Mouse (Mus musculus): ENCODE data around the gene Mapk6. TPM values are rescaled to one million over a fixed set of nuclear protein-coding genes. Genes with fewer than 3 reads are reported as not detected.

Mapk6 gene
- polyA plus RNA-seq, 1 experiment from 2014 or later, result 67.3 TPM

DNA sequence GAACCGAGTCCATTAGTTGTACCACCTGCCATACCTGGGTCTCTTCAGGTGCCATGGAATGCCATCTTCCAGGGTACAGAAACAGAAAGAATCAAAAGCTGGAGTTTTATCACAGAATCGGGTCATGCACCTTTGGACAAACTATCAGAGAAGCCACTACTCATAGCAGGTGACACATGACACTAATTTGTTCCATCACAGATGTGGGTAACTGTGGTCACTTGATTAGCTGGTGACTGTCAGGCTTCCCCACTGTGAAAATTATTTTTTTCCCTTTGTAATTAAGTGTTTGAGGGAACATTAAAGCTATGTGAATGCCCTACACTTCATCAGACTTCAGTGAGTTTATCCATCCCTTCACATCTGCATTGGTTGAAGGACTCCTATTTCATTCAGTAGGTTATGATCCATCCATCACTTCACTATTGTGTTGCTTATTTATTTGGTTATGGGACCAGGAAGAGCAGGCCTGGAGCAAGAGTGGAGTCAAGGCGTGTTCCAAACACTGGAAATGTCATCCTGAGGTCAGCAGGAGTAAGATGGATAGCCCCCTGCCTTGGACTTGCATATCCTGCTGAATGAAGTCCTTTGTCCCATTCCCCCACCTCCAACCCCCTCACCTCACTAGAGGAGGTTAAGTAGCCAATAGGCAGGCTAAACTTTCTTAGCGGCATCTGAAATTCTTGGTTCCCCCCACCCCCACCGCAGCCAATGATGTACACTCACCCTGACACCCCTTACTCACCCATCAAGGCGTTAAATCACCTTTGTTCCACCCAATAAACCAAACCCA, 14.7 kb upstream of the Mapk6 start:
- H3K27me3 ChIP-seq (ENCODE audit: insufficient read depth, low read length), result no peaks in the 10 kb centered on the region
- WGBS, result 42% methylated on average over 6 of the region's 6 CpGs

DNA sequence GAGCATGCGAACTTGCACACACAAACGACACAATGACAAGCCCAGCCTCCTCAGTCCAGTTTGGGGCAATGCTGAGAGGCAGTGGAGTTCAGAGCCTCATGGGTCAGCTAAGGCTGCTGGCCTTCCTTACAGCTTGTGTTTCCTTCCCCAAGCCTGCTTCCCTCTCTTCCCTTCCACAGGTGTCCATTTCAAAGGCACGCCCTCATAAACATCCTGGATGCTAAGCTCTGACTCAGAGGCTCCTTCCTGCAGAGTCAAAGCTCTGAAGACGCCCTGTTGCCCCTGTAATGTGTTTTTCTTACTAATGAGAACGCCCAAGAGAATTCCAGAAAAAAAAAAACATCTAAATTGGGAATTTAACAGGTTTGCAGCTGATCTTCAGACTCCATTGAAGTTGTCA, 13.9 kb upstream of the Mapk6 start:
- no peaks in the 10 kb centered on the region for H3K36me3 ChIP-seq (ENCODE audit: insufficient read depth)
- no peak overlapping the region for H3K9ac ChIP-seq
- no peaks in the 10 kb centered on the region for H3K27me3 ChIP-seq (ENCODE audit: insufficient read depth, low read length)
- DNase-seq (peak; percentile 42), ATAC-seq (ENCODE audit: insufficient read depth) (no peak)
- no peak for TF ChIP-seq CTCF (IDR thresholded peaks at IDR 0.05; ENCODE audit: low read depth)
- H3K9me3 ChIP-seq (ENCODE audit: low read depth, low read length), result no peaks in the 10 kb centered on the region
- H3K4me1 ChIP-seq (ENCODE audit: insufficient read depth), result no peaks in the 10 kb centered on the region
- no peak overlapping the region for H3K4me2 ChIP-seq
- no peak overlapping the region for H3K27ac ChIP-seq (ENCODE audit: low read depth)
- no peak overlapping the region for H3K4me3 ChIP-seq (ENCODE audit: low read depth, low read length)
- WGBS, result 56% methylated on average over 5 of the region's 5 CpGs

More for the DNA sequence above, 14.7 kb upstream of the Mapk6 start:
- no peaks in the 10 kb centered on the region for H3K4me1 ChIP-seq (ENCODE audit: insufficient read depth)
- peak; percentile 23 for DNase-seq
- H3K27ac ChIP-seq (ENCODE audit: low read depth), result no peak overlapping the region
- no peak for ATAC-seq (ENCODE audit: insufficient read depth)
- H3K4me2 ChIP-seq, result no peak overlapping the region
- no peak overlapping the region for H3K9ac ChIP-seq
- H3K36me3 ChIP-seq (ENCODE audit: insufficient read depth), result no peaks in the 10 kb centered on the region
- no peak for TF ChIP-seq CTCF (IDR thresholded peaks at IDR 0.05; ENCODE audit: low read depth)
- H3K4me3 ChIP-seq (ENCODE audit: low read depth, low read length), result no peak overlapping the region
- no peaks in the 10 kb centered on the region for H3K9me3 ChIP-seq (ENCODE audit: low read depth, low read length)

DNA sequence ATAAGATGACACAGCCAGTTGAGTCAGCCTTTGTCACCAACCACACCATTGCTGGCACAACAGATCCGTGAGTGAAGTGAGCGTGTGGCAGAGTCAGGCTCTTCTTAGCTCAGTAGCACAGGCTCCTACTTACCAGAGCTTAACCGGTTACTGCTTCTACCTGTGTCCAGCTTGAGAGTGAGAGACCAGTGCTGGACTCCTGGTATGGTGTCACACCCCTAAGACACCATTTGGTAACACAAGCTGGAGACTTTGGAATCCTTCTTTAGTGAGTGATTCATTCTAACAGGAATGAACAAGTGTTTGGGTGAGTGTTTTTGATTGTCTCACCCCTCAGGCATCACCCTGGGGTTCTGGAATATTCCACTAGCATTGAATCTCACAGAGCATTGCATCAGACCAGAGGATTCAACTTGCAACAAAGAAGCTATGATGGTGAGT, 12.5 kb upstream of the Mapk6 start:
- no peak overlapping the region for H3K4me3 ChIP-seq (ENCODE audit: low read depth, low read length)
- H3K9me3 ChIP-seq (ENCODE audit: low read depth, low read length), result no peaks in the 10 kb centered on the region
- no peaks in the 10 kb centered on the region for H3K27me3 ChIP-seq (ENCODE audit: insufficient read depth, low read length)
- H3K4me1 ChIP-seq (ENCODE audit: insufficient read depth), result no peaks in the 10 kb centered on the region
- WGBS, result 82% methylated on average over 3 of the region's 3 CpGs
- no peaks in the 10 kb centered on the region for H3K36me3 ChIP-seq (ENCODE audit: insufficient read depth)
- H3K27ac ChIP-seq (ENCODE audit: low read depth), result no peak overlapping the region
- no peak for DNase-seq
- TF ChIP-seq CTCF (IDR thresholded peaks at IDR 0.05; ENCODE audit: low read depth), result no peak
- ATAC-seq (ENCODE audit: insufficient read depth), result no peak
- H3K4me2 ChIP-seq, result no peak overlapping the region
- H3K9ac ChIP-seq, result no peak overlapping the region

DNA sequence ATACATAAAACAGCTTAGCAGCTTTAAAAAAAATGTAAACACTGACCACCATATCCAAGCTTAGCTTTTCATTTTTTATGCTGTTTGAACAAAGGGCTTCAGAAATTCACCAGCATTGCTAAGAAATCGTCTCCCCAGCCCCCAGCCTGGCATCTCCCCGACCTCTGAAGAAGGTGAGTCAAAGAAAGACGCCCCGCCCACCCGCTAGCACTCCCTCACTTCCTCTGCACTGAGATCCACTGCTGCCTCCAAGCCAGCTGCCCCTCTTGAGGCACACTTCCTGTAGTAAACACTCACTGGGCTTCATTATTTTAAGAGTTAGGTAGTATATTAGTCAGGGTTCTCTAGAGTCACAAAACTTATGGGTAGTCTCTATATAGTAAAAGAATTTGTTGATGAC, 4.4 kb upstream of the Mapk6 start:
- Histone ChIP-seq H3K9ac (no peak overlapping the region), H3K4me3 (ENCODE audit: low read depth, low read length) (no peak overlapping the region), H3K4me1 (ENCODE audit: insufficient read depth) (0 out of 2 replicates have a peak, but pooled peaks cover 4% of the 10 kb centered on the region), H3K4me2 (no peak overlapping the region), H3K27ac (ENCODE audit: low read depth) (no peak overlapping the region; the same call in 1 of the 2 replicates), H3K27me3 (ENCODE audit: insufficient read depth, low read length) (no peaks in the 10 kb centered on the region), H3K36me3 (ENCODE audit: insufficient read depth) (no peaks in the 10 kb centered on the region), H3K9me3 (ENCODE audit: low read depth, low read length) (no peaks in the 10 kb centered on the region)
- DNase-seq (peak; percentile 61), ATAC-seq (ENCODE audit: insufficient read depth) (no peak)
- TF ChIP-seq CTCF (IDR thresholded peaks at IDR 0.05; ENCODE audit: low read depth), result no peak
- WGBS, result 14% methylated on average over 5 of the region's 5 CpGs

DNA sequence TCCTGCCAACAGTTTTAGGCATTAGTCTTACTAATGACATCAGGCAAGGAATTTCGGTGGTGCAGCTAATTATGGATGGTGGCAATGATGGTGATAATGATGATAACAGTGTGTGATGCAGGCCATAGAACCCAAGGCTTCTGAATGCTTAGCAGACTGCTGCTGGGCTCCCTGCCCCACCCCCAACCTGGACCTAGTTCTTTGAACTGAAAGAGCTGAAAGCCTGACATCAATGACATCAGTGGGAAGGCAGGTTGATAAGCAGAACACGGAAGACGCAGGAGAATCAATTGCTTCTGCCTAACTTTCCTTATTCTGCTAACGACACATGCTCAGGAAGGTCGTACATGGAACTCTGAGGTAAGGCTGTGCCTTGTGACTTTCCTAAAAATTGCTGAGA, 3.4 kb upstream of the Mapk6 start:
- Histone ChIP-seq H3K27ac (ENCODE audit: low read depth) (no peak overlapping the region), H3K36me3 (ENCODE audit: insufficient read depth) (no peaks in the 10 kb centered on the region), H3K9me3 (ENCODE audit: low read depth, low read length) (no peaks in the 10 kb centered on the region), H3K4me2 (no peak overlapping the region), H3K4me3 (ENCODE audit: low read depth, low read length) (no peak overlapping the region), H3K27me3 (ENCODE audit: insufficient read depth, low read length) (no peaks in the 10 kb centered on the region), H3K4me1 (ENCODE audit: insufficient read depth) (0 out of 2 replicates have a peak, but pooled peaks cover 4% of the 10 kb centered on the region), H3K9ac (no peak overlapping the region)
- WGBS, result 60% methylated on average over 5 of the region's 5 CpGs
- ATAC-seq (ENCODE audit: insufficient read depth) (no peak), DNase-seq (no peak)
- TF ChIP-seq CTCF (IDR thresholded peaks at IDR 0.05; ENCODE audit: low read depth), result no peak

DNA sequence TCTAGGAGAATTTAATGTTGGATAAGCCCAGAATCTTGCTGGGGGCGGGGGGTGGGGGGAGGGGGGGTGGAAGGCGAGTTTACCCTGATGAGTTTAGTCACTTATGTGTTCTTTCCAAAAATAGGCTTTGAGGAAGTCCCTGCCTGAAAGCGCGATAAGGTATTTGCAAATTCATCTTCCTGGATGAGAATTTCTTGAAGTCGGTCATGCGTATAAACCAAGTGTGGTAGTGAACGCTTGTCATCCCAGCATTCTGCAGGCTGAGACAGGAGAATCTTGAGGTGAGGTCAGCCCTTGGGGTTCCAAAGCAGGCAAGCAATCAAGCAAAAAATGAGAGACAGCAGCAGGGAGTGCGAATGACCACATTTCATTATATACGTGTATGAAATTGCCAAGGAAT, 1.8 kb upstream of the Mapk6 start:
- ATAC-seq (ENCODE audit: insufficient read depth), result no peak
- TF ChIP-seq CTCF (IDR thresholded peaks at IDR 0.05; ENCODE audit: low read depth), result no peak
- Histone ChIP-seq H3K4me3 (ENCODE audit: low read depth, low read length) (no peak overlapping the region), H3K27me3 (ENCODE audit: insufficient read depth, low read length) (no peaks in the 10 kb centered on the region), H3K4me2 (no peak overlapping the region), H3K36me3 (ENCODE audit: insufficient read depth) (no peaks in the 10 kb centered on the region), H3K9ac (no peak overlapping the region), H3K27ac (ENCODE audit: low read depth) (no peak overlapping the region), H3K4me1 (ENCODE audit: insufficient read depth) (peaks cover 8% of the 10 kb centered on the region), H3K9me3 (ENCODE audit: low read depth, low read length) (no peaks in the 10 kb centered on the region)
- 74% methylated on average over 9 of the region's 9 CpGs for WGBS
- DNase-seq, result no peak

DNA sequence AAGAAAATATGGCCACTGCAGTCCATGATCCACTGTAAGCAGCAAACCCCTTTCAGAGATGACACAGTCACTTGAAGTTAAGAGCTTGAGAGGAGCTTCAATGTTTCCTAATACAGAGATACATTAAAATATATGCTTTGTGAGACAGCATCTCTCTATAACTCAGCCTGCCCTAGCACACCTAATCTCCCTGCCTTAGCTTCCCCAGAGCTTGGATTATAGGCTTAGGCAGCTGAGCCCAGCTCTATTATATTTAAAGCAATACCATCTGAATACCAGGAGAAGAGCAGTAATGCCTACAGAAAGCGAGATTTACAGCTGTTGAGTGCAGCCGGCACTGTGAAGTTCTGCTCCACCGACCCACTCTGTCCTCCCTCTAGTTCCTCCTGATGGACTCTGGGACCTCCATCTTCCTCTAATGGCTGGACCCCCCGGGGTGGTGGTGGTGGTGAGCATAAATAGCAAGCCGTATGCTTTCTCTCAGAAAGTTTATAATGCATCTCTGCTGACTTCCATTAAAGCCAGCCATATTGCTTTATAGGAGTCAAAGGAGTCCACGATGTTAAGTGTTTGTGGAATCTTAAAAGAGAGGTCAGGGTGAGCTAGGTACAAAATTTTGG, 1.2 kb upstream of the Mapk6 start:
- Histone ChIP-seq H3K4me1 (ENCODE audit: insufficient read depth) (peaks cover 8% of the 10 kb centered on the region), H3K27ac (ENCODE audit: low read depth) (no peak overlapping the region), H3K27me3 (ENCODE audit: insufficient read depth, low read length) (no peaks in the 10 kb centered on the region), H3K4me3 (ENCODE audit: low read depth, low read length) (no peak overlapping the region), H3K9me3 (ENCODE audit: low read depth, low read length) (no peaks in the 10 kb centered on the region), H3K9ac (peak overlapping the region; percentile 92; the same call in 1 of the 2 replicates), H3K36me3 (ENCODE audit: insufficient read depth) (no peaks in the 10 kb centered on the region), H3K4me2 (peak overlapping the region; percentile 85)
- no peak for ATAC-seq (ENCODE audit: insufficient read depth)
- 78% methylated on average over 6 of the region's 6 CpGs for WGBS
- DNase-seq, result no peak
- no peak for TF ChIP-seq CTCF (IDR thresholded peaks at IDR 0.05; ENCODE audit: low read depth)
